Mouse (Mus musculus): ENCODE data around the gene Hebp1. TPM values are rescaled to one million over a fixed set of nuclear protein-coding genes. Genes with fewer than 3 reads are reported as not detected.

Gene Hebp1
- polyA plus RNA-seq, 1 experiment from 2014 or later, result 129 TPM

DNA sequence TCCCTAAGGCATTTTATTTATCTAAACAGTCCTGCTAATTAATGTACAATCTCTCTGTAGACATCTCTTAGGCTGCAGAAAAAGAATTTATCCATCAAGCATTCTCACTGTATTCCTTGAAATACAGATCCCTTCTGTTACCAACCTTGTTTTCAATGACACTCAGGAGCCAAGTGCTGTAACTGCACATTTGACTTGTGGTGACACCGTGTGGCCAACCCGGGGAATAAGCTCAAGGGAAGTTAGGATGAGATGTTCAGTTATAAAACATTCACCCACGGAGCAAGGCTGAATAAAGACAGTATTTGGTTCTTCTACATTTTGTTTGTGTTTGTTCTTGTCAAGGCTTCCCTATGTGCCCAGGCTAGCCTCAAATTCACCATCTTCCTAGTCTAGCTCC lies 53.3 kb downstream of the Hebp1 start:
- Histone ChIP-seq H3K27ac (no peak overlapping the region), H3K4me1 (replicated peaks) (peaks cover 3% of the 10 kb centered on the region; the same call in 1 of the 2 replicates), H3K27me3 (no peaks in the 10 kb centered on the region), H3K9me3 (replicated peaks) (no peaks in the 10 kb centered on the region), H3K36me3 (peaks cover 99% of the 10 kb centered on the region), H3K4me3 (replicated peaks) (no peak overlapping the region), H3K4me2 (no peak overlapping the region), H3K9ac (no peak overlapping the region)
- DNase-seq, result no peak
- WGBS (ENCODE audit: insufficient replicate concordance), result 8% methylated on average over 3 of the region's 3 CpGs
- ATAC-seq (ENCODE audit: low read depth), result no peak

GRCm38 (mm10) chr6:135143151-135143550 lies 54.7 kb downstream of the Hebp1 start:
- no peak overlapping the region for H3K4me2 ChIP-seq
- no peak overlapping the region for H3K4me3 ChIP-seq (replicated peaks)
- H3K27ac ChIP-seq, result no peak overlapping the region
- ATAC-seq (ENCODE audit: low read depth) (no peak), DNase-seq (no peak)
- H3K36me3 ChIP-seq, result peaks cover 99% of the 10 kb centered on the region
- H3K27me3 ChIP-seq, result no peaks in the 10 kb centered on the region
- 90% methylated on average over 5 of the region's 5 CpGs for WGBS (ENCODE audit: insufficient replicate concordance)
- peaks cover 3% of the 10 kb centered on the region; the same call in 1 of the 2 replicates for H3K4me1 ChIP-seq (replicated peaks)
- H3K9ac ChIP-seq, result no peak overlapping the region
- H3K9me3 ChIP-seq (replicated peaks), result no peaks in the 10 kb centered on the region

DNA sequence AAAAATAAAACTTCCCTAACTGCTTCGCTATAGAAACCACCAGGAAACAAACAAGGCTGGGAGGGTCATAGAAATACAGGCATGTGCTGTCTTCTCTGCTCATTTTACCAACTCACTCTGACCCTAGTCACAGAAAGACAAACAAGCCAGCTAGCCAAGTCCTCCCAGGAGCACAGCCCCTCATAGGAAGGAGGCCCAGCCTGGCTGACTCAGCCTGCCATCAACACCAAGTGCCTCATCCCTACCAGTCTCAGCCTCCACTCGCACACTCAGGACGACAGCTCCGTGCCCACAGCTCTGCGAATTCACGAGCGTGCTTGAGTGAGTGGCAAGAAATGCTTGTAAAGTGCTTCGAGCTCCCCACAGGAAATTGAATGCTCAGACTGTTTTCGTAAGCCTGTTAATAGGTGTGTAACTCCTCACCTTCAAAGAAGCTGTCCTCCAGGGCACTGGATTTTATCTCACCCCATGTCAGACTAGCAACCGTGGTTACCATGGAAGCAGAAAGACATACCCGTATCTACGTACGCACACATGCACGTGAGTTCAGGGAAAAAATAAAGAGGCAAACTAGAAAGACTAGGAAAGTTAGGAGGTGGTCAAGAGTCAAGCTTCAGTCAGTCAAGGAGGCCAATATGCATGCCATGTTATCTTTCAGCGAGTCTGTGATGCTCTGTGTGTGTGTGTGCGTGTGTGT lies 56.2 kb downstream of the Hebp1 start:
- Histone ChIP-seq H3K4me1 (replicated peaks) (peaks cover 3% of the 10 kb centered on the region; the same call in 1 of the 2 replicates), H3K27me3 (no peaks in the 10 kb centered on the region), H3K36me3 (peaks cover 99% of the 10 kb centered on the region), H3K27ac (no peak overlapping the region), H3K9ac (no peak overlapping the region), H3K9me3 (replicated peaks) (no peaks in the 10 kb centered on the region), H3K4me2 (no peak overlapping the region), H3K4me3 (replicated peaks) (no peak overlapping the region)
- no peak for DNase-seq
- no peak for ATAC-seq (ENCODE audit: low read depth)
- 79% methylated on average over 16 of the region's 16 CpGs for WGBS (ENCODE audit: insufficient replicate concordance)

DNA sequence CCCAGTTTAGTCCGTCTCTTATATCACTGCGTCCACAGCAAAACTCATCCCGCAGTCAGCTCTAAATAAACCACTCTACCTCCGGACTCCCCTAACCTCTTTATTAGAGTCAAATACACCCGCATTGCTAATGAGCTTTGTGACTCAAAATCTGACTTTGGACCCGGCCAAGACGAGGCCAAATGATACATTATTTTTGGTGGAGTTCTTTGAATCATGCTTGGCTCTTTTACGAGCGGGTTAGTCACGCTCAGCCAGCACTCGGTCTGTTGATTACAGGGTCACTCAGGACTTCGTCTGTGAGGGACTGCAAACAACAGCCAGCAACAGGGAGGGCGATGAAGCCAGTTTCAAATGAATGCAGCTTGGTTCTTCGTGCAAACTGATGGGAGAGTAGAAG lies 59.1 kb downstream of the Hebp1 start:
- Histone ChIP-seq H3K36me3 (peaks cover 98% of the 10 kb centered on the region), H3K9ac (no peak overlapping the region), H3K9me3 (replicated peaks) (no peaks in the 10 kb centered on the region), H3K4me3 (replicated peaks) (no peak overlapping the region), H3K4me2 (no peak overlapping the region), H3K27me3 (no peaks in the 10 kb centered on the region), H3K27ac (no peak overlapping the region), H3K4me1 (replicated peaks) (peaks cover 3% of the 10 kb centered on the region; the same call in 1 of the 2 replicates)
- WGBS (ENCODE audit: insufficient replicate concordance), result 87% methylated on average over 14 of the region's 14 CpGs
- DNase-seq (no peak), ATAC-seq (ENCODE audit: low read depth) (no peak)

DNA sequence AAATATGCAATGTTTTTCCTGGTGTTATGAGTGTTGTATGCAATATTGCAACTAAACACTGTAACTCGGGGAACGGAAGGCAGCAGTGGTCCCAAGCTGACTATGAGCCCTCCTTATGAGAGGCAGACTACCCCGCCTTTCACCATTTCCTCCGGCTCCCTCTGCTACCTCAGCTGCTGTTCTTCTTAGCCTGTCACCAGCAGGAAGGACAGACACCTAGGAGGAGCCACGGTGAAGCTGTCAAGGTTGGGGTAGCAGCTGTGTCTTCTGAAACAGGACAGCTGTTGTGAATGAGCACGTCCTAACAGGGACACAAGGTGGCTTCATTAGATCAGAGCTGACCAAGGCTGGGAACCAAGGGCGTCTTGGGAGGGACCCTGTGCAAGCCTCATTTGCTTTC lies 59.6 kb downstream of the Hebp1 start:
- no peak overlapping the region for H3K9ac ChIP-seq
- peaks cover 97% of the 10 kb centered on the region for H3K36me3 ChIP-seq
- WGBS (ENCODE audit: insufficient replicate concordance), result 68% methylated on average over 7 of the region's 7 CpGs
- no peaks in the 10 kb centered on the region; the same call in 1 of the 2 replicates for H3K4me1 ChIP-seq (replicated peaks)
- DNase-seq (no peak), ATAC-seq (ENCODE audit: low read depth) (no peak)
- no peaks in the 10 kb centered on the region for H3K9me3 ChIP-seq (replicated peaks)
- H3K27ac ChIP-seq, result no peak overlapping the region
- no peaks in the 10 kb centered on the region for H3K27me3 ChIP-seq
- H3K4me2 ChIP-seq, result no peak overlapping the region
- H3K4me3 ChIP-seq (replicated peaks), result no peak overlapping the region

- Histone ChIP-seq H3K9ac (no peak overlapping the region), H3K36me3 (peaks cover 94% of the 10 kb centered on the region), H3K27me3 (no peaks in the 10 kb centered on the region), H3K27ac (no peak overlapping the region), H3K4me1 (replicated peaks) (no peaks in the 10 kb centered on the region), H3K9me3 (replicated peaks) (no peaks in the 10 kb centered on the region), H3K4me2 (no peak overlapping the region), H3K4me3 (replicated peaks) (no peak overlapping the region)
- 83% methylated on average over 9 of the region's 9 CpGs for WGBS (ENCODE audit: insufficient replicate concordance)
- ATAC-seq (ENCODE audit: low read depth) (no peak), DNase-seq (no peak)
Observed at GRCm38 (mm10) chr6:135137736-135138135, 60.1 kb downstream of the Hebp1 start.

GRCm38 (mm10) chr6:135136439-135137161 lies 61.2 kb downstream of the Hebp1 start:
- WGBS (ENCODE audit: insufficient replicate concordance), result 57% methylated on average over 11 of the region's 11 CpGs
- no peaks in the 10 kb centered on the region for H3K27me3 ChIP-seq
- DNase-seq (no peak), ATAC-seq (ENCODE audit: low read depth) (no peak)
- H3K4me3 ChIP-seq (replicated peaks), result no peak overlapping the region
- no peak overlapping the region for H3K4me2 ChIP-seq
- no peaks in the 10 kb centered on the region for H3K9me3 ChIP-seq (replicated peaks)
- H3K4me1 ChIP-seq (replicated peaks), result no peaks in the 10 kb centered on the region
- H3K36me3 ChIP-seq, result peaks cover 83% of the 10 kb centered on the region
- H3K27ac ChIP-seq, result no peak overlapping the region
- H3K9ac ChIP-seq, result no peak overlapping the region

DNA sequence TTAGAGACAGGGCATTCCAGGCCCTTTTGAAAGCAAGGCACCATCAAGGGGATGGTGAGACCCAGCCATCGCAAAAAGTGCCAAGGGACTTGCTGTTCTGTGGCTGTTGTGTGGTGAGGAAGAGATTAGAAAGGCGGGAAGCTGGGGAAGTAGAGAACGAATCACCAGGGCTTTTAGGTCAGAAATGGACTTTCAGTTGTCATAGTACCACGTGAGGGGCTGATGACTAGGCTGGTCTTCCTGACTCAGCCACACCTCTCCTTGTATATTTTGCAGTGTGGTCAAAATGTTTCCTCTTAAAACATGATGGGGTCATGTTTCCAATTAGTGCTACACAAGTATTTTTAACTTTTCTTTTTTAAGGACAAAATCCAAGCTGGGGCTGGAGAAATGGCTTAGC lies 62.1 kb downstream of the Hebp1 start:
- Histone ChIP-seq H3K36me3 (peaks cover 74% of the 10 kb centered on the region), H3K4me2 (no peak overlapping the region), H3K4me3 (replicated peaks) (no peak overlapping the region), H3K9ac (no peak overlapping the region), H3K9me3 (replicated peaks) (no peaks in the 10 kb centered on the region), H3K27ac (no peak overlapping the region), H3K27me3 (no peaks in the 10 kb centered on the region), H3K4me1 (replicated peaks) (no peaks in the 10 kb centered on the region)
- WGBS (ENCODE audit: insufficient replicate concordance), result 49% methylated on average over 4 of the region's 4 CpGs
- no peak for DNase-seq
- ATAC-seq (ENCODE audit: low read depth), result no peak

GRCm38 (mm10) chr6:135133486-135133885 lies 64.3 kb downstream of the Hebp1 start:
- 90% methylated on average over 9 of the region's 9 CpGs for WGBS (ENCODE audit: insufficient replicate concordance)
- Histone ChIP-seq H3K4me3 (replicated peaks) (no peak overlapping the region), H3K36me3 (peaks cover 51% of the 10 kb centered on the region), H3K9me3 (replicated peaks) (no peaks in the 10 kb centered on the region), H3K4me2 (no peak overlapping the region), H3K4me1 (replicated peaks) (no peaks in the 10 kb centered on the region), H3K9ac (no peak overlapping the region), H3K27me3 (no peaks in the 10 kb centered on the region), H3K27ac (no peak overlapping the region)
- ATAC-seq (ENCODE audit: low read depth) (no peak), DNase-seq (no peak)

GRCm38 (mm10) chr6:135133086-135133485 lies 64.7 kb downstream of the Hebp1 start:
- Histone ChIP-seq H3K9me3 (replicated peaks) (no peaks in the 10 kb centered on the region), H3K4me3 (replicated peaks) (no peak overlapping the region), H3K36me3 (peaks cover 47% of the 10 kb centered on the region), H3K27me3 (no peaks in the 10 kb centered on the region), H3K9ac (no peak overlapping the region), H3K4me1 (replicated peaks) (no peaks in the 10 kb centered on the region), H3K4me2 (no peak overlapping the region), H3K27ac (no peak overlapping the region)
- DNase-seq (no peak), ATAC-seq (ENCODE audit: low read depth) (no peak)
- WGBS (ENCODE audit: insufficient replicate concordance), result 88% methylated on average over 7 of the region's 7 CpGs

GRCm38 (mm10) chr6:135124755-135125380 lies 73.0 kb downstream of the Hebp1 start:
- ATAC-seq (ENCODE audit: low read depth), result no peak
- Histone ChIP-seq H3K27me3 (no peaks in the 10 kb centered on the region), H3K9ac (no peak overlapping the region), H3K27ac (no peak overlapping the region), H3K4me3 (replicated peaks) (no peak overlapping the region), H3K36me3 (no peaks in the 10 kb centered on the region), H3K4me2 (no peak overlapping the region), H3K9me3 (replicated peaks) (no peaks in the 10 kb centered on the region), H3K4me1 (replicated peaks) (no peaks in the 10 kb centered on the region)
- WGBS (ENCODE audit: insufficient replicate concordance), result 39% methylated on average over 5 of the region's 5 CpGs
- DNase-seq, result no peak

Data from liver, embryonic 13.5 days (tissue).